Mouse (Mus musculus) lung, postnatal 4 days (tissue): ENCODE data around the gene Hpcal1.
A peak's percentile ranks its signal among the peaks of the same experiment; 100 is the strongest.
"Not testable (repeated sequence)": the region's sequence is repeated elsewhere in the genome, so short reads cannot be mapped to it uniquely, and the experiment has no call there.

Source experiments
- DNase-seq, 2 experiments: peaks; one replicate each; pipeline ENCODE4 v3.0.0; 2021

Gene Hpcal1

GRCm38 (mm10) chr12:17741637-17742364 lies 51.1 kb downstream of the Hpcal1 start:
- DNase-seq = peak; percentile 73 to 81

- DNase-seq = peak; percentile 60 to 75
Observed at GRCm38 (mm10) chr12:17742571-17743321, 52.1 kb downstream of the Hpcal1 start.

DNA sequence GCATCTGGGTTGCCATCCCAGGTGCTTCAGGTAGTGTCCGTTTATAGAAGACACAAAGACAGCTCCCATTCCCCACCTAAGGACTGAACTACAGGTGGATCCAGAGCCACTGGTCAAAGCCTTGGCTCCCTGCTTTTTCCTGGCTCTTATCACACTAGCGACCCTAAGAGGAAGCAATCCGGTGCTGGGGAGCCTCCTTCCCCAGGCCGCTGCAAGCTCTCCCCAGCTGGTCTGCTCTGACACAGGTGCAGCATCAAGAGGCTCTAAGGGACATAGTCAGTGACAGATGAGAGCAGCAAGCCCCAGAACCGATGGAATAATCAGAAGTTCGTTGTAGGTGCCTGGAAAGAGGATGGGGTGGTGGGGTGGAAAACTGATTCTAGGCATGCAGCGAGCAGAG lies 54.8 kb downstream of the Hpcal1 start:
- no peak for DNase-seq

DNA sequence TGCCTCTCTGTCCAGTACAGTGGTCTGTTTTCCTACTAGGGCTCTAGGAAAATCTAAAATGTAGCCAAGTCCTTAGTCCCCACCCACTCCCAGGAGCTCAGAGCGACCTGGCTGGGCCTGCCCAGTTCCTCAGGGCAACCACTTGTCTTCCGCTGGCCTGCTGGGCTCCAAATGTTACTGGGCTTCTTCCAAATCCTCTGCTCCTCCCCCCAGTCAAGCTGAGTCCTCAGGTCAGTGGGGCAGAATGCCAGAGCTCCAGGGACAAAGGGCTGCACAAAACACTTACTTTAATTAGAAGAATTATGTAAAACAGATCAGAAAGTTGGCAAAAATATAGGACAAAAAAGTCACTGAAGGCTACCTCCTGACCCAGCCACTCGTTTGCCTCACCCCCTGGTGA lies 56.1 kb downstream of the Hpcal1 start:
- peak; percentile 79 to 89 for DNase-seq

DNA sequence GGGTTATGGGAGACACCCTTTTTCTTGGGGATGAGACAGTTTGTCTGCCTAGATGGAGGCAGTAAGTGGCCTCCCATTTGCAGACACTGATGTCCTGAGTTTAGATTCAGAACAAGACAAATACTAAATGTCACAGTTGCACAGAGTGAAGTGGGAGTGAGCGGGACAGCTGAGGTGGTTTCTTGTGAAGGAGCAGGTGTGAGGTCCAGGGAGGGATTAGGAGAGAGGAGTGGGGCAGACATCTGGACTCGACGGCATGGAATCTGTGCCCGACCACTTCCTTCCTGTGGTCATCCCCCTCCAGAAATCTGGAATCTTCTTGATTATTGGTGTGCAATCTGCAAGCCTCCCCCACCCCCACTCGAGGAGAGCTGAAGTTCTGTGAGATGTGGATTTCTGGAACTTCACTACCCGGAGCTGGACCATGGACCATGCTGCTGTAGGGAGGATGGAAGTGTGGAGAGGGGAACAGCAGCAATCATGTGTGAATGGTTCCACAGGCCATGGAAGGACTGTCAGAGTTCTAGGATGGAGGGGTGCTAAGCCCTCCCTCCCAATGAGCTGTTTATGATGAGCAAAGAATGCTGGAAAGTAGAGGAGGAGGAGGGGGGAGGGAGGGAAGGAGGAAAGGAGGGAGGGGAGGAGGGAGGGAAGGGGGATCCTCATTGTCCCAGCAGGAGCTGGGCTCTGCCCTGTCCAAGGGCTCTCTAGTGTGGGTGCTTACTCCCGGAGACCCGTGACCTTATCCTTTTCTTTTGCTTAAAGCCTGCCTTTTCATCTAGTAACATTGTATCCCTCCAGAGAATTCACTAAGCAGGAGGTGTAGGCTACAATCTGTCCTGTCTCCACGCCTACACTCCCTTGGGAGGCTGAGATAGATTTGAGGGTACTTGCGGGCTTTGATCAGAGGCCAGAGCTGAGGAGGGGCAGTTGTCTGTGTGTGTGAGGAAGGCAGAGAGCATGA lies 56.8 kb downstream of the Hpcal1 start:
- DNase-seq = peak; percentile 21 to 42

- DNase-seq = no peak
Observed at GRCm38 (mm10) chr12:17748155-17748529, 57.5 kb downstream of the Hpcal1 start.

DNA sequence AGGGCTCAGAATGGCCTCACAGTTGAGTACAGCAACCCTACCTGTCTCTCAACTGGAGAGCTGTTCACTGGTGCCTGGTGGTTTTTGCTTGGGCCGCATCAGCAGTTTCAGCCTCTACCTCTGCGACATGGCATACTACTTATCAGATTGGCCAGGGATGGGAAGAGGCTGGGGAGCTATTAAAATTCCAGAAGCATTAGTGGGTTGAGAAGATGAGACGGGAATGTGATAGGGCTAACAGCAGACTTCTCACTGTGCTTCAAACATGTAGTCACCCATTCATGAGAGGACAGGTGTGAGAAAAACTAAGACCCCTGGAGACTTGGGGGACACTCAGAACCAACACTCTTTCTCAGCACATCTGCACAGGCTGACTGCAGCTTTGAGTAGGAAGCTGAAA lies 59.1 kb downstream of the Hpcal1 start:
- DNase-seq = no peak

- DNase-seq = peak; percentile 63 to 68
Observed at GRCm38 (mm10) chr12:17750500-17750899, 59.8 kb downstream of the Hpcal1 start.

DNA sequence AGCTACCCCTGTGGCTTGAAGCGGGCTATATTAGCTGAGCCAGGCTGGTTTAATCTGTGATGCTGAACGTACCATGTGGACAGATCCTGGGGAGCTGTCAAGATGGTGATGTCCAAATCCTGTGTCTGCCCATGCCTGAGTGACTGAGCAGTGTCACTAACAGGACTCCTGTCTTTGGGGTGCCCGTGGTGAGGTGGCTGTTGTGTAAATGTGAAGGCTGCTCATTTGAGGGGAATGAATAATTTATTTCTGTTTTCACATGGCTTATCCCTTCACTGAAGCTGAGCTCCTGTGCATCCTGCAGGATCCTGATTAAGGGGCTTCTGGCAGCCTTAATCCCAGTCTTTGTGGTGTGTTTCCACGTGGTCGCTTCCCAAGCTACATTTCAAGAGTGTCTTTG lies 62.2 kb downstream of the Hpcal1 start:
- DNase-seq = no peak

GRCm38 (mm10) chr12:17754771-17755170 lies 64.1 kb downstream of the Hpcal1 start:
- DNase-seq = no peak

- no peak for DNase-seq
Observed at GRCm38 (mm10) chr12:17756891-17757290, 66.2 kb downstream of the Hpcal1 start.

DNA sequence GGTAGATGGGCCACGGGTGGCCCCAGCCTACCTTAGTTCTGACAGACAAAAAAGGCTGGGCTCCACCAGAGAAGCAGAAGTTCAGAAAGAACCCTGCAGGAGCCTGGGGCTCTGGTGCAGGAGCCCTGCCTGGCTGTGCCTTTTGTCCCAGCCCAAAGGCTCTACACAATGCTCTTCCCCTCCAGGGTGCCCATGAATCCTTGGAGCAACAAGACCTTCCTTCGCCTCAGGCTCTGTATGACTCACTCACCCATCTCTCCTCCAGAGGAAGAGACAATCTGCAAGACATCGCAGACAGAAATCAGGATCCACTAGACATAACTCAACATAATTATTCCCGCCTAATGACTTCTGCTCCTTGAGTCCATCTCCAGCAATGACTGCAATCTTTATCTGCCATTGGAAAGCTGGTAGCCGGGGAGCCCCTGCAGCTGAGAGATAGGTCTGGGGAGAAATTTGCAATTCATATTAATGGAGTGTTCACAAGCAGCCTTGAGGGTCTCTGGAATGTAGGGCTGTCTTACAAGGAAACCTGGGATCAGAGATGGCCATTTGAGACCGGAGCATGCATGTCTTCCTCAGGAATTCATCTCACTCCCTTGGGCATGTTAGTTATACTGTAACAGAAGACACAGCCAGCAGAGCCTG lies 71.8 kb downstream of the Hpcal1 start:
- no peak for DNase-seq

- DNase-seq = no peak
Observed at GRCm38 (mm10) chr12:17763054-17763453, 72.4 kb downstream of the Hpcal1 start.

DNA sequence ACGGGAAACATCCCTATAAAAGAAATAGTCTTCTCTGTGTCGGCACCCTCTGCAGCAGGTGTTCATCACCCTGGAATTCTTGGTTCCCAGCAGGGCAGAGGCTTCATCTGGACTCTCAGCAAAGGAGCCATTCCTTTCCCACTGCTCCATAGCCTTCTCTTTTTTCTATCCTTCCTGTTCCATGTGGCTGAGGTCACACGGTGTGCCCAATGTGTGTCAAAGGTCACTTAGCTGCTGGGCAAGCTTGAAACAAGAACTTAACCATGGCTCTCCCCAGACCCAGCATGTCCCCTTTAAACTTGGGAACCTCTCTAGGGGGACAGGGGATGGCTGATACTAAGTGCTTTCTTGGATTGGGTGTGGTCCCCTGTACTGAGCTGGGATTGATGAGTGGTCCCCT lies 73.3 kb downstream of the Hpcal1 start:
- no peak for DNase-seq

GRCm38 (mm10) chr12:17767567-17767966 lies 76.9 kb downstream of the Hpcal1 start:
- not testable (repeated sequence) for DNase-seq

- no peak for DNase-seq
Observed at GRCm38 (mm10) chr12:17769476-17770172, 79.0 kb downstream of the Hpcal1 start.

- DNase-seq = peak; percentile 30 to 54
Observed at GRCm38 (mm10) chr12:17770538-17770937, 79.9 kb downstream of the Hpcal1 start.

DNA sequence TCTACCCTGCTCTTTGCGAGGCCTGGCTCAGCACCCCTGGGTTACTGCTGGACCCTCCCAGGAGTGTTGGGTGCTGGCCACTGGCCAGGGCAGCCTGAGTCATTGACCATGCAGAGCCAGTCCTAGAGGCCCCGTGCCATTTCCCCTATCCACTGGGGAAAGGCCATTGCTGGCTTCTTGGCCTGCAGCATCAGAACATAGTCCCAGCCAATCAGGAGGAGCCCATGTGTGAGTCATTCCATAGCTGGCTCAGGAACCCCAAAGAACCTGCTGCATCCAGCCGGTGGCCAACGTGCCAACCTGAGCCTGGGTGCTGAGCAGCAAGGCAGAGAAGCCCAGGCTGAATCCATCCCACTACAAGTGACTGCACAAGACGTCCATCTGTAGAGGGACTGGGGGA lies 83.1 kb downstream of the Hpcal1 start:
- peak; percentile 52 to 66 for DNase-seq

DNA sequence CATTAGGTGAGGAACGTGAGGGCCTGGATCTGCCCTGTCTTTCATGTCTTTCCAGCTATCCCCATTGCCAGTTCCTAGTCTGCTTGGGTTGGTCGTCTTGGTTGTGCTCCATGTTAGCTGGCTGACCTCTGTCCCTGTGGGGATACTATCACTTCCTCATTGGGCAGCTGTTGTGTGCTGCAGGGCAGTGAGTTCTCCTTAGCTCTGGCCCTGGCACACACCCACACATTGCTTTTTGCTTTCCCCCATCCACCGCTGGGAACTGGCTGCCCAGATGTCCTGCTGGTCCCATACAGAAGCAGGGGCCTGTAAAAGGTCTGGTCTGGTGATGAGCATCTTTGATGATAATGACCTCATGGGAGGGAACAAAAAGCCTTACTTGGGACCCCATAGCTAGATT lies 84.2 kb downstream of the Hpcal1 start:
- DNase-seq = not testable (repeated sequence)

DNA sequence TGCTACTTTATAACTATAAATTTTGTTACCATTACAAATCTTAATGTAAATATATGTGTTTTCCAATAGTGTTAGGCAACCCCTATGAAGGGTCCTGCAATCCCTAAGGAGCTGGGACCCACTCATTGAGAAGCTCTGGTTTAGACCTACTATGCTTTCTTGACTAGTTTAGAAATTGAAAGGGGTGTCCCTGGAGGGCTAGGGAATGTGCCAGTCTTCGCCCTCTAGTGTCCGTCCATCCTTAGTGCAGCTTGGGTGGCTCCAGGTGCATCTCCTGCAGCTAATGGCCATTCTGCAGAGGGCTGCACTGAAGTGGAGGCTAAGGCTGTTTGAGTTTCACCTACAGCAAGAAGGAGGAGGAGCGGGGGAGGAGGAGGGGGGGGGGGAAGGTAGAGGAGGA lies 87.7 kb downstream of the Hpcal1 start:
- DNase-seq = peak in 1 of 2 experiments; percentile 54

DNA sequence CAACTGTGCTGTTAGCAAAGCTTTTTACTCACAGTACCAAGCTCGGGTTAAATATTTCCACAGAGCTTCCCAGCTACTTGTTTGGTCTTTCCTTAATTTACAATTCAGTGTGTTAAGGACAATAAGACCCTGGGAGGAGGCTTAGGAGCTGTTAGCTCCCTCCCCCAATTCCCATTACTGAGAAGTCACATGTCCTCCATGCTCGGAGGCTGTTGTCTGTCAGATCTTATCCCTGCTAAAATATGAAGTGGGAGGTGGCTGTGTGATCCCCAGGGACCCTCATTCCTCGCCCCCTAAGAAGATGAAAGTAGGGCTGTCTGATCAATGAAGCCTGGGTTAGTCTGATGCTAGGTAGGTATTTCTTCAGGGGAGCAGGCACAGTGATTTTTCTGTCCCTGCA lies 88.4 kb downstream of the Hpcal1 start:
- no peak for DNase-seq

DNA sequence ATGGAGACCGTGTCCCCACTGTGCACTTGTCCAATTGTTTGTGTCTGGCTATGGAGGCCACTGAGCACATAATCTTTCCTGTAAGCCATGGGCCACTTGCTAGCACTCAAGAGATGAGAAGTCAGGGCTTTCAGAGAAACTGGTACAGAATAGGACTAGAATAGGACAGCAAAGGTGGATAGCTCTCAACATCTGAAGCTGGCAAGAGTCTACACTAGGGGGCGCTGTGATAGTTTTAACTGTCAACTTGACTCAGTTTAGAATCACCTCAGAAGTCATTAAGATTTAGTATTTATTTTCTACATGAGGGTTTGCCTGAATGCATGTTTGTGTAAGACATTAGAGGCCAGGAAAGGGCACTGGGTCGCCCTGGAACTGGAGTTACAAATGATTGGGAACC lies 98.8 kb downstream of the Hpcal1 start:
- DNase-seq = no peak
